Mouse (Mus musculus) lung, embryonic 14.5 days (tissue): Measurements from ENCODE around the gene Foxa3. TPM values are rescaled to one million over a fixed set of nuclear protein-coding genes. Genes with fewer than 3 reads are reported as not detected.

ENCODE experiments used
- ATAC-seq: fragments of 200-750 bp; cut with Nextera tagmentation; 2 replicates; pipeline ENCODE4 v1.8.0; 2017; ENCODE audit warnings: mild to moderate bottlenecking, moderate TSS enrichment, moderate library complexity; ENCODE audit not compliant: insufficient read depth
- DNase-seq: peaks from one replicate; pipeline ENCODE4 v3.0.0-alpha.2; 2015
- H3K27ac ChIP-seq: fragments of 300-500 bp; sonication (generic); 2 replicates; pipeline ENCODE4 v1.5.1; 2014; ENCODE audit warnings: low read depth, mild to moderate bottlenecking, moderate library complexity
- H3K27me3 ChIP-seq: fragments of 300-500 bp; sonication (generic); 2 replicates; pipeline ENCODE4 v1.6.1; 2014; ENCODE audit warnings: low read length, control low read depth; ENCODE audit not compliant: insufficient read depth
- H3K36me3 ChIP-seq: fragments of 300-500 bp; sonication (generic); 2 replicates; pipeline ENCODE4 v1.6.1; 2014; ENCODE audit warnings: control low read depth; ENCODE audit not compliant: insufficient read depth
- H3K4me1 ChIP-seq: fragments of 300-500 bp; sonication (generic); 2 replicates; pipeline ENCODE4 v1.6.1; 2014; ENCODE audit warnings: antibody characterized with exemption, control low read depth; ENCODE audit not compliant: insufficient read depth
- H3K4me2 ChIP-seq: fragments of 300-500 bp; sonication (generic); 2 replicates; pipeline ENCODE4 v1.6.1; 2014; ENCODE audit warnings: mild to moderate bottlenecking
- H3K4me3 ChIP-seq: fragments of 300-500 bp; sonication (generic); 2 replicates; pipeline ENCODE4 v1.5.1; 2014; ENCODE audit warnings: low read depth, low read length
- H3K9ac ChIP-seq: fragments of 300-500 bp; sonication (generic); 2 replicates; pipeline ENCODE4 v1.6.1; 2014
- H3K9me3 ChIP-seq: fragments of 300-500 bp; sonication (generic); 2 replicates; pipeline ENCODE4 v1.6.1; 2016; ENCODE audit warnings: low read depth, low read length, control low read depth
- CTCF ChIP-seq: IDR thresholded peaks from 2 replicates; pipeline ENCODE4 v1.5.1; 2016; ENCODE audit warnings: antibody characterized with exemption, low read depth
- WGBS: fragments of 180-500 bp; shearing (Covaris S2); extraction: QIAGEN DNeasy Blood & Tissue Kit; methylation state at CpG from one replicate; pipeline ENCODE4 v1.1.7; 2014; 5-methylcytosine and 5-hydroxymethylcytosine counted together
- polyA plus RNA-seq: library from polyadenylated mRNA; unstranded; fragments of >200 nt; fragmentation: Nextera tagmentation; extraction: Ambion mirVana; gene quantifications from 2 replicates; pipeline ENCODE4 v1.2.1, GENCODE M21; 2014

Gene Foxa3
- polyA plus RNA-seq, 1 experiment from 2014 or later = 2.2 TPM

DNA sequence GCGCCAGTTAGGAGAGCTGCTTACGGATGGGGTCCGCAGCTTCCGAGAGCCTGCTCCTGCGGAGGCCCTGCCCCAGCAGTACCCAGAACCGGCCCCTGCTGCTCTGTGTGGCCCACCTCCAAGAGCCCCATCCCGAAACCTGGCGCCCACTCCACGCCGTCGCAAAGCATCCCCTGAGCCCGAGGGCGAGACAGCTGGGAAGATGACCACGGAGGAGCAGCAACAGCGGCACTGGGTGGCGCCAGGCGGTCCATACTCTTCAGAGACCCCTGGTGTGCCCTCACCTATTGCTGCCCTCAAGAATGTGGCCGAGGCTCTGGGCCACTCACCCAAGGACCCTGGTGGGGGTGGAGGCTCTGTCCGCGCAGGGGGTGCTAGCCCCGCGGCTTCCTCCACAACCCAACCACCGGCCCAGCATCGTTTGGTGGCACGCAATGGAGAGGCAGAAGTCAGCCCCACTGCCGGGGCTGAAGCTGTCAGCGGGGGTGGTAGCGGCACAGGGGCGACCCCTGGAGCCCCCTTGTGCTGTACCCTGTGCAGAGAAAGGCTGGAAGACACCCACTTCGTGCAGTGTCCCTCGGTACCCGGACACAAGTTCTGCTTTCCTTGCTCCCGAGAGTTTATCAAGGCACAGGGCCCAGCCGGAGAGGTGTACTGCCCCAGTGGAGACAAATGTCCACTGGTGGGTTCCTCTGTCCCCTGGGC is 17.8 kb downstream of the Foxa3 start:
- Histone ChIP-seq H3K4me2 (peak overlapping the region; percentile 98), H3K4me3 (peak overlapping the region; percentile 89), H3K9ac (peak overlapping the region; percentile 86), H3K27me3 (no peaks in the 10 kb centered on the region), H3K27ac (no peak overlapping the region), H3K9me3 (no peaks in the 10 kb centered on the region), H3K4me1 (peaks cover 19% of the 10 kb centered on the region), H3K36me3 (peaks cover 22% of the 10 kb centered on the region)
- whole genome bisulfite sequencing = 66% methylated on average over 34 of the region's 34 CpGs
- DNase-seq = no peak
- no peak for TF ChIP-seq CTCF
- ATAC-seq = no peak

DNA sequence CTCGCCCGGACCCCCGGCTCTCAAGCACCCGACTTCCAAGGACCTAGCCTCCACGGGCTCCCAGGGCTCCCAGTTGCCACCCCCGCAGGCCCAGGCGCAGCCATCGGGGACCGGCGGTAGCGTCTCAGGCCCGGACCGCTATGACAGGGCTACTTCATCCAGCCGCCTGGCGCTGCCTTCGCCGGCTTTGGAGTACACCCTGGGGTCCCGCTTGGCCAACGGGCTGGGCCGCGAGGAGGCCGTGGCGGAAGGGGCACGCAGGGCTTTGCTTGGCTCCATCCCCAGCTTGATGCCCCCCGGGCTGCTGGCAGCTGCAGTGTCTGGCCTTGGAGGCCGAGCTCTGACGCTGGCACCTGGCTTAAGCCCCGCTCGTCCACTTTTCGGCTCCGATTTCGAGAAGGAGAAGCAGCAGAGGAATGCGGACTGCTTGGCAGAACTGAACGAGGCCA is 18.7 kb downstream of the Foxa3 start:
- Histone ChIP-seq H3K27ac (peak overlapping the region; percentile 94; the same call in 1 of the 2 replicates), H3K36me3 (peaks cover 22% of the 10 kb centered on the region), H3K27me3 (no peaks in the 10 kb centered on the region), H3K4me1 (peaks cover 19% of the 10 kb centered on the region), H3K4me2 (peak overlapping the region; percentile 98), H3K4me3 (peak overlapping the region; percentile 89), H3K9ac (peak overlapping the region; percentile 86), H3K9me3 (no peaks in the 10 kb centered on the region)
- WGBS = 5% methylated on average over 34 of the region's 34 CpGs
- peak; percentile 0; the same call in 1 of the 2 replicates for ATAC-seq
- no peak for TF ChIP-seq CTCF
- DNase-seq = peak; percentile 33

DNA sequence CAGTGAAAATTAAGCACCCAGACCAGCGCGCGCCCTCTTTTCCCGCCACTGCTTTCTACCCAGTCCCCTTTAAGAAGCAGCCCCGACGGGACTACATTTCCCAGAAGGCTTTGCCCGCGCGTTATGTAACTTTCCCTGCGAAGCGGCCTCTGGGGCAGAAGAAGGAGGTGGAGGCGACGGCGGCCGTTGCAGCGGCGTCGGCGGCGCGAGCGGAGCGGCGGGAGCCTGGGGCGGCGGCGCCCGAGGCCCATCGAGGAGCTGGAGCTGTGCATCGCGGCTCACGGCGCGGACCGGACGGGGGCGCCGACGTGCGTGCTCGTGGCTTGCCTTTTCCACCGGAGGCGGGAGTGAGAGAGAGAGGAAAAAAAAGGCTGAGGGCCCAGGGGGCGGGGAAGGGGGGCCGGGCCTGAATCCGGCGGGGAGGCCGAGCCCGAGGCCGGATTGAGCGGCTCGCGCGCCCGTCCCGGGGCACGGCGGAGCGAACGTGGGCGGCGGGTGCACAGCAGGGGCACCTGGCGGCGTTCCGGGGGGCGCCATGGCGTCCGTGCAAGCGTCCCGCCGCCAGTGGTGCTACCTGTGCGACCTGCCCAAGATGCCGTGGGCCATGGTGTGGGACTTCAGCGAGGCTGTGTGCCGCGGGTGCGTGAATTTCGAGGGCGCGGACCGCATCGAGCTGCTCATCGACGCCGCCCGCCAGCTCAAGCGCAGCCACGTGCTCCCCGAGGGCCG is 19.3 kb downstream of the Foxa3 start, which contains the start of gene Irf2bp1:
Irf2bp1 (plus strand) TSS at position 143 of the 729 bp plus-strand sequence.
- whole genome bisulfite sequencing = under 1% methylated on average over 89 of the region's 90 CpGs
- ATAC-seq (peak; percentile 67), DNase-seq (peak; percentile 98)
- no peaks in the 10 kb centered on the region for H3K27me3 ChIP-seq
- peak within 1 kb of the TSS; percentile 98 for H3K4me2 ChIP-seq
- no peak for TF ChIP-seq CTCF
- H3K27ac ChIP-seq = peak within 1 kb of the TSS; percentile 94
- H3K36me3 ChIP-seq = peaks cover 22% of the 10 kb centered on the region
- peak within 1 kb of the TSS; percentile 89 for H3K4me3 ChIP-seq
- H3K4me1 ChIP-seq = peaks cover 19% of the 10 kb centered on the region
- H3K9me3 ChIP-seq = no peaks in the 10 kb centered on the region
- peak within 1 kb of the TSS; percentile 86 for H3K9ac ChIP-seq

DNA sequence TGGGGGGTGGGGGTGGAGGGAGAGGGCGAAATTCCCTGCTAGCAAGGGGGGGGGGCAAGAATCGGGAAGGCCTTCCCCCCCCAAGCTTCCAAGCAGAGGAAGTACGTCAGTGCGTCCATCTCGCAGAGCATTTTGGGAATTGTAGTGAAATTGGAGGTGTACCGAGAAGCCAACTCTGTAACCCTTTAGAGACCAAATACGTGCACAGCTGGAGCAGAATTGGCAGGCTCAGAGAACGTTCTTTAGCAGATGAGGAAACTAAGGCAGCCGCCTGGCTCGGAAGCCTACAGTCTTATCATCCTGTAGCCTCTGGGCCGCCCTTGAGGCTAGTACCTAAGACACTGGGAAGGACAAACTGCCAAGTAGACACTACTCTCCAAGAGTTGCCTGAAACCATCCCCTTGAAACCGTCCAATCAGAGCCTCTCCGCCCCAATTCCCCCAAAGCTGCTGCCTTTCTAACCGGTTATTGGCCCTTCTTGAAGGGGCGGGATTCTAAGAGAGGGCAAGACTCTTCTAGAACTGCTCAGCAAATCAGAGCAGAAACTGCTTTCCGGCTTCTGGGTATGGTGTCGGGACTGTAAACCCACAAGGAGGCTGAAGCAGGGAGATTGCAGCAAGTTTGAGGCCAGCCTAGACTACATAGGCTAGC is 20.4 kb downstream of the Foxa3 start:
- TF ChIP-seq CTCF = no peak
- H3K9me3 ChIP-seq = no peaks in the 10 kb centered on the region
- peak overlapping the region; percentile 40 for H3K4me3 ChIP-seq
- H3K27me3 ChIP-seq = no peaks in the 10 kb centered on the region
- WGBS = 3% methylated on average over 17 of the region's 17 CpGs
- ATAC-seq (peak; percentile 51), DNase-seq (peak; percentile 96)
- H3K9ac ChIP-seq = peak overlapping the region; percentile 68
- peak overlapping the region; percentile 73 for H3K27ac ChIP-seq
- H3K4me2 ChIP-seq = peak overlapping the region; percentile 75
- H3K36me3 ChIP-seq = peaks cover 22% of the 10 kb centered on the region
- H3K4me1 ChIP-seq = peaks cover 19% of the 10 kb centered on the region

DNA sequence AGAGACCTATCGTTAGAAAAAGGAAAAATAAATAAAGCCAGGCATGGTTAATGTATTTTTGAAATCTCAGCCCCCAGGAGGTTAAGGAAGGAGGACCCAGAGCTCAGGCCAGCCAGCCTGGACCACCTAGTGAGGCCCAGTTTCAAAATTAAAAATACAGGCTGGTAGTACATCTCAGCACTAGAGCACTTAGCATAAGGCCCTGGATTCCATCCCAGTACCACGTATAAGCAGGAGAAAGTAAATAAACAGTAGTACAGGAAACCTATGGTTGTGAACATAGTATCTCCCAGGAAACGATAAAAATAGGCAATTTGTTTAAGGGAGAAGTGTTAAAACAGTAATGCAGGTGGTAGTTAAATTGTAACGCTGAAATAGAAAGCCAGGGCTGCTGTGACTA is 21.2 kb downstream of the Foxa3 start:
- Histone ChIP-seq H3K4me2 (peak overlapping the region; percentile 75), H3K9ac (peak overlapping the region; percentile 68), H3K4me3 (peak overlapping the region; percentile 40), H3K27me3 (no peaks in the 10 kb centered on the region), H3K4me1 (peaks cover 19% of the 10 kb centered on the region), H3K36me3 (peaks cover 20% of the 10 kb centered on the region), H3K27ac (peak overlapping the region; percentile 73), H3K9me3 (no peaks in the 10 kb centered on the region)
- ATAC-seq (no peak), DNase-seq (no peak)
- TF ChIP-seq CTCF = no peak
- WGBS = 12% methylated on average over 4 of the region's 4 CpGs

DNA sequence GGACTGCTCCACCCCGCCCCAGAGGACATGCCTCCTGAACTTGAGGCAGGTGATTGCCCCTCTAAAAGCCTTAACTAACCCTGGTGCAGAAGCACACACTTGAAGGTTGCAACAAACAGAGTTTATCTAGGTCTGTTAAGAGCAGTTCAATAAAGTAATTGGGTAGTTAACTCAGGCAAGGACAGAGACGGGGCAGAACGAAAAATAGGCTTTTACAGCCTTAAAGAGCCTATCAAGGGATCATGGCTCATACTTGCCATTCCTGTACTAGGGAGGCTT is 21.6 kb downstream of the Foxa3 start:
- Histone ChIP-seq H3K9ac (no peak overlapping the region), H3K27me3 (no peaks in the 10 kb centered on the region), H3K36me3 (peaks cover 17% of the 10 kb centered on the region), H3K4me1 (peaks cover 19% of the 10 kb centered on the region), H3K4me3 (no peak overlapping the region), H3K27ac (peak overlapping the region; percentile 73; the same call in 1 of the 2 replicates), H3K9me3 (no peaks in the 10 kb centered on the region), H3K4me2 (peak overlapping the region; percentile 61; the same call in 1 of the 2 replicates)
- ATAC-seq = no peak
- whole genome bisulfite sequencing = 70% methylated on average over 3 of the region's 3 CpGs
- TF ChIP-seq CTCF = no peak
- no peak for DNase-seq
